Mouse (Mus musculus): ENCODE measurements around the gene Ppl. TPM values are rescaled to one million over a fixed set of nuclear protein-coding genes. Genes with fewer than 3 reads are reported as not detected.

Ppl gene
- total RNA-seq (2021) = 1 to 10 TPM; 2.0 to 4.7 TPM
- long read RNA-seq, experiment 1 = 0 reads
- long read RNA-seq, experiment 2 = 0 reads

- peak; percentile 73 to 75 for DNase-seq
Measured at GRCm38 (mm10) chr16:5132401-5132801, at the start of gene Ppl. Gene Ppl, minus strand, starts transcription at chr16:5132421.

- no peak for DNase-seq
Measured at GRCm38 (mm10) chr16:5172636-5173035, 40.4 kb upstream of the Ppl start.

GRCm38 (mm10) chr16:5168829-5169228 is 36.6 kb upstream of the Ppl start:
- peak; percentile 36 to 42 for DNase-seq

GRCm38 (mm10) chr16:5168038-5168437 is 35.8 kb upstream of the Ppl start:
- DNase-seq = peak in 1 of 2 experiments; percentile 15

- no peak for DNase-seq
Measured at GRCm38 (mm10) chr16:5164327-5164726, 32.1 kb upstream of the Ppl start.

GRCm38 (mm10) chr16:5159248-5159647 is 27.0 kb upstream of the Ppl start:
- peak; percentile 51 to 71 for DNase-seq

- DNase-seq = no peak
Measured at GRCm38 (mm10) chr16:5157113-5157512, 24.9 kb upstream of the Ppl start.

GRCm38 (mm10) chr16:5156495-5156894 is 24.3 kb upstream of the Ppl start:
- DNase-seq = no peak

- no peak for DNase-seq
Measured at GRCm38 (mm10) chr16:5155014-5155413, 22.8 kb upstream of the Ppl start.

- DNase-seq = no peak
Measured at GRCm38 (mm10) chr16:5153299-5154026, 21.2 kb upstream of the Ppl start.

- DNase-seq = no peak
Measured at GRCm38 (mm10) chr16:5150544-5150943, 18.3 kb upstream of the Ppl start.

GRCm38 (mm10) chr16:5147037-5147385 is 14.8 kb upstream of the Ppl start, which contains the start of gene Sec14l5:
Gene Sec14l5, plus strand, starts transcription at chr16:5147109.
- DNase-seq = no peak

GRCm38 (mm10) chr16:5146367-5147036 is 14.3 kb upstream of the Ppl start:
- peak; percentile 87 to 91 for DNase-seq

- DNase-seq = peak; percentile 59 to 81
Measured at GRCm38 (mm10) chr16:5145570-5145969, 13.3 kb upstream of the Ppl start.

- peak; percentile 71 to 72 for DNase-seq
Measured at GRCm38 (mm10) chr16:5139741-5140140, 7.5 kb upstream of the Ppl start.

- DNase-seq = no peak
Measured at GRCm38 (mm10) chr16:5137006-5137540, 4.9 kb upstream of the Ppl start.

- peak; percentile 87 to 88 for DNase-seq
Measured at GRCm38 (mm10) chr16:5136505-5136904, 4.3 kb upstream of the Ppl start.

- peak; percentile 27 to 41 for DNase-seq
Measured at GRCm38 (mm10) chr16:5135551-5136261, 3.5 kb upstream of the Ppl start.

GRCm38 (mm10) chr16:5134623-5135330 is 2.6 kb upstream of the Ppl start:
- DNase-seq = peak; percentile 84 to 86

GRCm38 (mm10) chr16:5131251-5131922 is 834 bp downstream of the Ppl start:
- DNase-seq = no peak

GRCm38 (mm10) chr16:5130766-5131165 is 1.5 kb downstream of the Ppl start:
- peak; percentile 69 to 83 for DNase-seq

All from adrenal gland, postnatal 36 days (tissue).